Mouse (Mus musculus): ENCODE results near the gene AI481877. TPM values are rescaled to one million over a fixed set of nuclear protein-coding genes. Genes with fewer than 3 reads are reported as not detected.
A peak's percentile ranks its signal among the peaks of the same experiment; 100 is the strongest.

Gene AI481877
- polyA plus RNA-seq, 1 experiment from 2014 or later = not detected

GRCm38 (mm10) chr4:59034325-59034917, 104.4 kb downstream of the AI481877 start:
- Histone ChIP-seq H3K27me3 (replicated peaks) (no peaks in the 10 kb centered on the region), H3K4me1 (replicated peaks) (no peaks in the 10 kb centered on the region), H3K4me2 (peak overlapping the region; percentile 93), H3K27ac (ENCODE audit: poor library complexity, severe bottlenecking) (no peak overlapping the region), H3K4me3 (peak overlapping the region; percentile 95), H3K36me3 (no peaks in the 10 kb centered on the region), H3K9ac (no peak overlapping the region), H3K9me3 (replicated peaks) (peaks cover 2% of the 10 kb centered on the region; the same call in 1 of the 2 replicates)
- 74% methylated on average over 10 of the region's 10 CpGs for WGBS
- 0 out of 2 replicates have a peak, but pooled peaks have one; percentile 22 for ATAC-seq (ENCODE audit: insufficient number of reproducible peaks, low FRiP score)

GRCm38 (mm10) chr4:59016922-59017321, 121.9 kb downstream of the AI481877 start:
- Histone ChIP-seq H3K27me3 (replicated peaks) (no peaks in the 10 kb centered on the region), H3K9ac (no peak overlapping the region), H3K4me3 (no peak overlapping the region), H3K36me3 (peaks cover 34% of the 10 kb centered on the region), H3K4me2 (no peak overlapping the region), H3K4me1 (replicated peaks) (peaks cover 18% of the 10 kb centered on the region; the same call in 1 of the 2 replicates), H3K27ac (ENCODE audit: poor library complexity, severe bottlenecking) (no peak overlapping the region), H3K9me3 (replicated peaks) (no peaks in the 10 kb centered on the region)
- 75% methylated on average over 2 of the region's 2 CpGs for WGBS
- ATAC-seq (ENCODE audit: insufficient number of reproducible peaks, low FRiP score) = no peak

- H3K36me3 ChIP-seq = peaks cover 24% of the 10 kb centered on the region
- WGBS = 87% methylated on average over 3 of the region's 3 CpGs
- no peak overlapping the region for H3K27ac ChIP-seq (ENCODE audit: poor library complexity, severe bottlenecking)
- H3K4me1 ChIP-seq (replicated peaks) = peaks cover 29% of the 10 kb centered on the region
- no peaks in the 10 kb centered on the region for H3K9me3 ChIP-seq (replicated peaks)
- ATAC-seq (ENCODE audit: insufficient number of reproducible peaks, low FRiP score) = no peak
- no peak overlapping the region for H3K4me3 ChIP-seq
- H3K9ac ChIP-seq = no peak overlapping the region
- no peaks in the 10 kb centered on the region for H3K27me3 ChIP-seq (replicated peaks)
- no peak overlapping the region for H3K4me2 ChIP-seq
Measured at GRCm38 (mm10) chr4:59015181-59015580, 123.6 kb downstream of the AI481877 start.

GRCm38 (mm10) chr4:59011446-59011845, 127.3 kb downstream of the AI481877 start:
- no peaks in the 10 kb centered on the region for H3K36me3 ChIP-seq
- H3K4me3 ChIP-seq = no peak overlapping the region
- peaks cover 38% of the 10 kb centered on the region for H3K4me1 ChIP-seq (replicated peaks)
- no peak for ATAC-seq (ENCODE audit: insufficient number of reproducible peaks, low FRiP score)
- no peaks in the 10 kb centered on the region for H3K27me3 ChIP-seq (replicated peaks)
- no peak overlapping the region for H3K4me2 ChIP-seq
- H3K9ac ChIP-seq = no peak overlapping the region; the same call in 1 of the 2 replicates
- WGBS = 37% methylated on average over 3 of the region's 3 CpGs
- H3K9me3 ChIP-seq (replicated peaks) = no peaks in the 10 kb centered on the region
- no peak overlapping the region for H3K27ac ChIP-seq (ENCODE audit: poor library complexity, severe bottlenecking)

GRCm38 (mm10) chr4:59009696-59010095, 129.1 kb downstream of the AI481877 start:
- Histone ChIP-seq H3K4me1 (replicated peaks) (peaks cover 54% of the 10 kb centered on the region), H3K27me3 (replicated peaks) (no peaks in the 10 kb centered on the region), H3K36me3 (no peaks in the 10 kb centered on the region), H3K27ac (ENCODE audit: poor library complexity, severe bottlenecking) (no peak overlapping the region), H3K9me3 (replicated peaks) (no peaks in the 10 kb centered on the region), H3K4me3 (no peak overlapping the region), H3K9ac (no peak overlapping the region), H3K4me2 (no peak overlapping the region)
- ATAC-seq (ENCODE audit: insufficient number of reproducible peaks, low FRiP score) = no peak
- WGBS = 80% methylated on average over 4 of the region's 4 CpGs

GRCm38 (mm10) chr4:59009186-59009585, 129.6 kb downstream of the AI481877 start:
- Histone ChIP-seq H3K36me3 (no peaks in the 10 kb centered on the region), H3K9ac (no peak overlapping the region), H3K4me3 (no peak overlapping the region), H3K4me2 (no peak overlapping the region), H3K27me3 (replicated peaks) (no peaks in the 10 kb centered on the region), H3K27ac (ENCODE audit: poor library complexity, severe bottlenecking) (no peak overlapping the region), H3K9me3 (replicated peaks) (no peaks in the 10 kb centered on the region), H3K4me1 (replicated peaks) (peaks cover 57% of the 10 kb centered on the region)
- WGBS = 89% methylated on average over 7 of the region's 7 CpGs
- no peak for ATAC-seq (ENCODE audit: insufficient number of reproducible peaks, low FRiP score)

- 80% methylated on average over 5 of the region's 5 CpGs for WGBS
- no peak for ATAC-seq (ENCODE audit: insufficient number of reproducible peaks, low FRiP score)
- no peaks in the 10 kb centered on the region for H3K9me3 ChIP-seq (replicated peaks)
- H3K27ac ChIP-seq (ENCODE audit: poor library complexity, severe bottlenecking) = no peak overlapping the region
- no peak overlapping the region for H3K4me2 ChIP-seq
- no peaks in the 10 kb centered on the region for H3K27me3 ChIP-seq (replicated peaks)
- no peak overlapping the region for H3K4me3 ChIP-seq
- peaks cover 55% of the 10 kb centered on the region for H3K4me1 ChIP-seq (replicated peaks)
- H3K9ac ChIP-seq = no peak overlapping the region
- no peaks in the 10 kb centered on the region for H3K36me3 ChIP-seq
Measured at GRCm38 (mm10) chr4:59007974-59008373, 130.8 kb downstream of the AI481877 start.

GRCm38 (mm10) chr4:59007016-59007415, 131.8 kb downstream of the AI481877 start:
- no peaks in the 10 kb centered on the region for H3K36me3 ChIP-seq
- no peak overlapping the region for H3K4me2 ChIP-seq
- H3K27me3 ChIP-seq (replicated peaks) = no peaks in the 10 kb centered on the region
- ATAC-seq (ENCODE audit: insufficient number of reproducible peaks, low FRiP score) = no peak
- no peaks in the 10 kb centered on the region for H3K9me3 ChIP-seq (replicated peaks)
- H3K4me3 ChIP-seq = no peak overlapping the region
- peaks cover 54% of the 10 kb centered on the region for H3K4me1 ChIP-seq (replicated peaks)
- no peak overlapping the region for H3K9ac ChIP-seq
- WGBS = 69% methylated on average over 6 of the region's 6 CpGs
- H3K27ac ChIP-seq (ENCODE audit: poor library complexity, severe bottlenecking) = no peak overlapping the region

- 57% methylated on average over 8 of the region's 8 CpGs for WGBS
- no peak overlapping the region for H3K4me2 ChIP-seq
- H3K36me3 ChIP-seq = no peaks in the 10 kb centered on the region
- H3K27ac ChIP-seq (ENCODE audit: poor library complexity, severe bottlenecking) = no peak overlapping the region
- ATAC-seq (ENCODE audit: insufficient number of reproducible peaks, low FRiP score) = no peak
- no peak overlapping the region for H3K4me3 ChIP-seq
- no peaks in the 10 kb centered on the region for H3K27me3 ChIP-seq (replicated peaks)
- peaks cover 51% of the 10 kb centered on the region for H3K4me1 ChIP-seq (replicated peaks)
- no peak overlapping the region for H3K9ac ChIP-seq
- H3K9me3 ChIP-seq (replicated peaks) = no peaks in the 10 kb centered on the region
Measured at GRCm38 (mm10) chr4:59006211-59006610, 132.6 kb downstream of the AI481877 start.

GRCm38 (mm10) chr4:59003806-59004200, 135.0 kb downstream of the AI481877 start:
- peak overlapping the region; percentile 73 for H3K4me2 ChIP-seq
- peaks cover 38% of the 10 kb centered on the region for H3K4me1 ChIP-seq (replicated peaks)
- no peak for ATAC-seq (ENCODE audit: insufficient number of reproducible peaks, low FRiP score)
- H3K36me3 ChIP-seq = no peaks in the 10 kb centered on the region
- H3K4me3 ChIP-seq = peak overlapping the region; percentile 94
- no peaks in the 10 kb centered on the region for H3K27me3 ChIP-seq (replicated peaks)
- H3K9ac ChIP-seq = peak overlapping the region; percentile 95
- no peaks in the 10 kb centered on the region for H3K9me3 ChIP-seq (replicated peaks)
- WGBS = 18% methylated on average over 7 of the region's 7 CpGs
- no peak overlapping the region for H3K27ac ChIP-seq (ENCODE audit: poor library complexity, severe bottlenecking)

GRCm38 (mm10) chr4:59002948-59003805, 135.6 kb downstream of the AI481877 start, which contains the start of gene Gm20503:
Gm20503 (plus strand) TSS chr4:59003210.
- Histone ChIP-seq H3K4me2 (peak within 1 kb of the TSS; percentile 73), H3K36me3 (no peaks in the 10 kb centered on the region), H3K9me3 (replicated peaks) (no peaks in the 10 kb centered on the region), H3K4me1 (replicated peaks) (peaks cover 38% of the 10 kb centered on the region), H3K9ac (peak within 1 kb of the TSS; percentile 95), H3K4me3 (peak within 1 kb of the TSS; percentile 94), H3K27me3 (replicated peaks) (no peaks in the 10 kb centered on the region), H3K27ac (ENCODE audit: poor library complexity, severe bottlenecking) (peak within 1 kb of the TSS; percentile 87)
- peak; percentile 99 for ATAC-seq (ENCODE audit: insufficient number of reproducible peaks, low FRiP score)
- whole genome bisulfite sequencing = under 1% methylated on average over 69 of the region's 89 CpGs
